Mouse (Mus musculus) brain, adult 10 weeks (tissue): ENCODE measurements around the gene B3galnt1. TPM values are rescaled to one million over a fixed set of nuclear protein-coding genes. Genes with fewer than 3 reads are reported as not detected.

Experiments used
- polyA plus RNA-seq: library from polyadenylated mRNA; stranded (reverse); fragments of 350-450 nt; fragmentation: Illumina TruSeq; extraction: RNeasy Lipid Tissue Mini Kit (QIAGEN cat#74804); gene quantifications from one replicate; pipeline ENCODE4 v1.2.3, GENCODE M21; 2015; ENCODE audit warnings: low read depth, low replicate concordance

The B3galnt1 gene
- 70.3 TPM for polyA plus RNA-seq

GRCm38 (mm10) chr3:69598261-69599165 lies at the start of gene B3galnt1:
B3galnt1 (minus strand) TSS chr3:69598960.

Other genes starting within 250 kb of the B3galnt1 start
- 52.8 TPM for gene Nmd3, start 123.0 kb upstream of the B3galnt1 start, polyA plus RNA-seq